10 mouse cellular contexts compared by ENCODE assay signal in genomic region chr2:31815367-31815766, GRCm38 (mm10). TPM values are rescaled to one million over a fixed set of nuclear protein-coding genes. Genes with fewer than 3 reads are reported as not detected.
DNase-seq lines count a peak whose midpoint lies in the region; ATAC-seq and TF ChIP-seq lines count a peak whose summit lies in the region.
"Had no signal": no experiment of that assay in that cellular context is flagged by ENCODE, and none has a peak within 500 bp of the region (broad histone marks: within the 10 kb centered on the region; RNA-seq: fewer than 3 reads in every experiment).

No protein-coding gene starts in this region.

- TF ChIP-seq CTCF in MEL (IDR thresholded peaks at IDR 0.05 in 2 of 3, conservative IDR thresholded peaks at IDR 0.05 in 1 of 3; ENCODE audit: control insufficient read depth in 1 of 3, insufficient read depth in 1 of 3, low read depth in 2 of 3, low read length in 3 of 3, poor library complexity in 1 of 3, severe bottlenecking in 1 of 3): peak; percentile 67 to 90 (median 88)
- peak; percentile 89 for TF ChIP-seq CTCF in liver, embryonic 14.5 days (IDR thresholded peaks at IDR 0.05; ENCODE audit: low read depth)

- H3K27ac ChIP-seq in MEL (ENCODE audit: control insufficient read depth, low read depth, low read length): no peak overlapping the region
- no peak overlapping the region for H3K27ac ChIP-seq in liver, embryonic 14.5 days
- H3K27ac ChIP-seq: stomach, embryonic 15.5 days had no signal

- 22% methylated on average over 5 of the region's 5 CpGs for WGBS in liver, embryonic 14.5 days (ENCODE audit: insufficient replicate concordance)

- H3K9me3 ChIP-seq in MEL (replicated peaks; ENCODE audit: insufficient read depth, low read length): no peaks in the 10 kb centered on the region
- H3K9me3 ChIP-seq in liver, embryonic 14.5 days (ENCODE audit: control insufficient read depth, low read length): no peaks in the 10 kb centered on the region
- H3K9me3 ChIP-seq: stomach, embryonic 15.5 days had no signal

- no peak overlapping the region for H3K9ac ChIP-seq in MEL (ENCODE audit: control insufficient read depth, low read depth, low read length, poor library complexity, severe bottlenecking)
- no peak overlapping the region for H3K9ac ChIP-seq in liver, embryonic 14.5 days (replicated peaks)
- H3K9ac ChIP-seq: stomach, embryonic 15.5 days had no signal

- TF ChIP-seq EP300 in MEL (IDR thresholded peaks at IDR 0.05; ENCODE audit: low read depth in 1 of 2, low read length in 2 of 2): no peak
- no peak for TF ChIP-seq EP300 in liver, embryonic 14.5 days (IDR thresholded peaks at IDR 0.05; ENCODE audit: low read depth)

- no peak for ATAC-seq in liver, embryonic 14.5 days (ENCODE audit: insufficient read depth)

- TF ChIP-seq RAD21 in MEL (IDR thresholded peaks at IDR 0.05; ENCODE audit: low read depth, low read length): peak; percentile 76

- no peak overlapping the region for H3K4me2 ChIP-seq in liver, embryonic 14.5 days (ENCODE audit: low read depth)
- H3K4me2 ChIP-seq: stomach, embryonic 15.5 days had no signal

- peak; percentile 88 to 89 for DNase-seq in B cell, adult 2 months
- DNase-seq in MEL (ENCODE audit: low read depth, low spot score): peak; percentile 56
- peak; percentile 72 to 74 for DNase-seq in cerebellum, adult 18-20 months
- DNase-seq in frontal cortex, postnatal 36 days (ENCODE audit: low spot score in 2 of 2): peak; percentile 61 to 65
- DNase-seq in kidney, adult 9 months: peak; percentile 83
- peak; percentile 19 to 35 (median 26) for DNase-seq in liver, embryonic 14.5 days (ENCODE audit: low read depth in 3 of 3, low spot score in 3 of 3)
- DNase-seq in retina, postnatal 1 day: peak; percentile 75
- DNase-seq in thymus, postnatal 4 days: peak; percentile 85

- H3K79me2 ChIP-seq in MEL (ENCODE audit: control insufficient read depth, insufficient read depth, low read length, poor library complexity): no peaks in the 10 kb centered on the region

- no peak for TF ChIP-seq POLR2A in MEL (IDR thresholded peaks at IDR 0.05; ENCODE audit: control insufficient read depth in 1 of 2, insufficient read depth in 1 of 2, low read depth in 1 of 2, low read length in 2 of 2, poor library complexity in 1 of 2)

- H3K4me1 ChIP-seq in MEL (ENCODE audit: control insufficient read depth in 1 of 2, insufficient read depth in 2 of 2, low read length in 2 of 2): no peaks in the 10 kb centered on the region
- H3K4me1 ChIP-seq in liver, embryonic 14.5 days (replicated peaks; ENCODE audit: control insufficient read depth in 2 of 2, insufficient read depth in 2 of 2, low read length in 1 of 2): no peaks in the 10 kb centered on the region
- H3K4me1 ChIP-seq: stomach, embryonic 15.5 days had no signal

- H3K27me3 ChIP-seq in MEL (ENCODE audit: control insufficient read depth in 1 of 2, insufficient read depth in 2 of 2, low read length in 2 of 2): no peaks in the 10 kb centered on the region; a peak in 1 of 4 replicates
- H3K27me3 ChIP-seq in liver, embryonic 14.5 days (ENCODE audit: control insufficient read depth, insufficient read depth, low read length): no peaks in the 10 kb centered on the region
- H3K27me3 ChIP-seq: stomach, embryonic 15.5 days had no signal

- H3K36me3 ChIP-seq in MEL (ENCODE audit: control insufficient read depth in 1 of 2, insufficient read depth in 2 of 2, low read length in 2 of 2): no peaks in the 10 kb centered on the region
- no peaks in the 10 kb centered on the region for H3K36me3 ChIP-seq in liver, embryonic 14.5 days (replicated peaks; ENCODE audit: control insufficient read depth, insufficient read depth, low read depth)
- H3K36me3 ChIP-seq: stomach, embryonic 15.5 days had no signal

- no peak overlapping the region for H3K4me3 ChIP-seq in MEL (ENCODE audit: control insufficient read depth in 1 of 2, insufficient read depth in 1 of 2, low read depth in 2 of 2, low read length in 2 of 2)
- no peak overlapping the region for H3K4me3 ChIP-seq in liver, embryonic 14.5 days (ENCODE audit: insufficient read depth in 1 of 2, low read depth in 2 of 2, low read length in 2 of 2)
- H3K4me3 ChIP-seq: stomach, embryonic 15.5 days had no signal

TF ChIP-seq in MEL, 35 proteins besides CTCF, POLR2A, EP300 and RAD21:
- peak; percentile 69 for TF ChIP-seq ZC3H11A (IDR thresholded peaks at IDR 0.05; ENCODE audit: low read depth, low read length)
- TF ChIP-seq JUND (IDR thresholded peaks at IDR 0.05; ENCODE audit: low read depth, low read length): no peak
- TF ChIP-seq SMC3 (IDR thresholded peaks at IDR 0.05; ENCODE audit: low read depth, low read length): peak; percentile 88

RNA-seq across cellular contexts. Expression of gene Qrfp, which starts 5.0 kb away (rescaled TPM):
- total RNA-seq in MEL (2012; rRNA removed): not detected in 2 replicates
- polyA plus RNA-seq in MEL (2012; ENCODE audit: insufficient read depth in 1 of 2, insufficient read length in 2 of 2, low read depth in 1 of 2, low replicate concordance in 2 of 2, missing spikeins in 1 of 2): under 1 TPM in 1 of 2 experiments, not detected in 1; 0.13 TPM
- polyA plus RNA-seq in liver, embryonic 14.5 days (2012; rRNA removed): 0.01 TPM in 1 of 2 replicates, not detected in the other
- not detected in 2 replicates for polyA plus RNA-seq in liver, embryonic 14.5 days (2014; fragmentation: Nextera tagmentation; extraction: Ambion mirVana)

RNA-seq across cellular contexts. Expression of gene Fibcd1, which starts 30.4 kb away (rescaled TPM):
- not detected in 2 replicates for total RNA-seq in MEL (2012; rRNA removed)
- polyA plus RNA-seq in MEL (2012; ENCODE audit: insufficient read depth in 1 of 2, insufficient read length in 2 of 2, low read depth in 1 of 2, low replicate concordance in 2 of 2, missing spikeins in 1 of 2): not detected
- polyA plus RNA-seq in liver, embryonic 14.5 days (2012; rRNA removed): 0.01 TPM in 2 replicates
- not detected in 2 replicates for polyA plus RNA-seq in liver, embryonic 14.5 days (2014; fragmentation: Nextera tagmentation; extraction: Ambion mirVana)
- total RNA-seq: heart, adult 18-20 months had no signal

Comparison
In these comparisons a context has a peak if more than half of its experiments do, and no peak if none do; other contexts are left out.
1. DNase-seq: peak in every context shown above with its lines; median percentile 88 in B cell, adult 2 months; 85 in thymus, postnatal 4 days; 83 in kidney, adult 9 months; 75 in retina, postnatal 1 day; 73 in cerebellum, adult 18-20 months; 63 in frontal cortex, postnatal 36 days; 56 in MEL; 26 in liver, embryonic 14.5 days.